Mouse (Mus musculus): ENCODE measurements around the gene Map7.
A peak's percentile ranks its signal among the peaks of the same experiment; 100 is the strongest.

Map7 gene

GRCm38 (mm10) chr10:20234466-20234865, 86.2 kb downstream of the Map7 start:
- DNase-seq (ENCODE audit: low spot score): no peak

GRCm38 (mm10) chr10:20235656-20236055, 87.4 kb downstream of the Map7 start:
- DNase-seq (ENCODE audit: low spot score): no peak

- no peak for DNase-seq (ENCODE audit: low spot score)
Observed at GRCm38 (mm10) chr10:20236241-20236640, 88.0 kb downstream of the Map7 start.

GRCm38 (mm10) chr10:20238281-20238680, 90.0 kb downstream of the Map7 start:
- no peak for DNase-seq (ENCODE audit: low spot score)

GRCm38 (mm10) chr10:20240858-20241257, 92.6 kb downstream of the Map7 start:
- DNase-seq (ENCODE audit: low spot score): no peak

- DNase-seq (ENCODE audit: low spot score): no peak
Observed at GRCm38 (mm10) chr10:20243321-20243720, 95.0 kb downstream of the Map7 start.

- DNase-seq (ENCODE audit: low spot score): no peak
Observed at GRCm38 (mm10) chr10:20245082-20245481, 96.8 kb downstream of the Map7 start.

- DNase-seq (ENCODE audit: low spot score): no peak
Observed at GRCm38 (mm10) chr10:20249091-20249490, 100.8 kb downstream of the Map7 start.

GRCm38 (mm10) chr10:20255579-20255978, 107.3 kb downstream of the Map7 start:
- no peak for DNase-seq (ENCODE audit: low spot score)

GRCm38 (mm10) chr10:20257054-20257643, 108.9 kb downstream of the Map7 start:
- no peak for DNase-seq (ENCODE audit: low spot score)

GRCm38 (mm10) chr10:20257721-20258720, 109.8 kb downstream of the Map7 start:
- no peak for DNase-seq (ENCODE audit: low spot score)

GRCm38 (mm10) chr10:20259476-20259875, 111.2 kb downstream of the Map7 start:
- no peak for DNase-seq (ENCODE audit: low spot score)

- DNase-seq (ENCODE audit: low spot score): no peak
Observed at GRCm38 (mm10) chr10:20262896-20263295, 114.6 kb downstream of the Map7 start.

GRCm38 (mm10) chr10:20264479-20264878, 116.2 kb downstream of the Map7 start:
- DNase-seq (ENCODE audit: low spot score): no peak

GRCm38 (mm10) chr10:20267032-20267431, 118.8 kb downstream of the Map7 start:
- no peak for DNase-seq (ENCODE audit: low spot score)

- DNase-seq (ENCODE audit: low spot score): no peak
Observed at GRCm38 (mm10) chr10:20268945-20269344, 120.7 kb downstream of the Map7 start.

- DNase-seq (ENCODE audit: low spot score): no peak
Observed at GRCm38 (mm10) chr10:20272380-20272779, 124.1 kb downstream of the Map7 start.

GRCm38 (mm10) chr10:20273278-20273677, 125.0 kb downstream of the Map7 start:
- DNase-seq (ENCODE audit: low spot score): no peak

GRCm38 (mm10) chr10:20274022-20274421, 125.8 kb downstream of the Map7 start:
- peak; percentile 60 for DNase-seq (ENCODE audit: low spot score)

GRCm38 (mm10) chr10:20281456-20281855, 133.2 kb downstream of the Map7 start:
- DNase-seq (ENCODE audit: low spot score): no peak

- DNase-seq (ENCODE audit: low spot score): peak; percentile 9
Observed at GRCm38 (mm10) chr10:20285289-20285975, 137.2 kb downstream of the Map7 start.

- no peak for DNase-seq (ENCODE audit: low spot score)
Observed at GRCm38 (mm10) chr10:20285994-20286836, 137.9 kb downstream of the Map7 start.
